Mouse (Mus musculus) intestine, postnatal 0 days (tissue): Measurements from ENCODE around the gene Fto. TPM values are rescaled to one million over a fixed set of nuclear protein-coding genes. Genes with fewer than 3 reads are reported as not detected.
A peak's percentile ranks its signal among the peaks of the same experiment; 100 is the strongest.

Source experiments
- ATAC-seq: fragments of 200-750 bp; cut with Nextera tagmentation; 2 replicates; pipeline ENCODE4 v1.8.0; 2017; ENCODE audit warnings: mild to moderate bottlenecking, moderate TSS enrichment, moderate library complexity
- H3K27ac ChIP-seq: fragments of 300-500 bp; sonication (generic); 2 replicates; pipeline ENCODE4 v1.5.1; 2014; ENCODE audit warnings: mild to moderate bottlenecking, low read depth, low read length, moderate library complexity
- H3K27me3 ChIP-seq: fragments of 300-500 bp; sonication (generic); replicated peaks from 2 replicates; pipeline ENCODE4 v1.6.1; 2014; ENCODE audit warnings: low read length, mixed read lengths; ENCODE audit not compliant: control insufficient read depth, insufficient read depth
- H3K36me3 ChIP-seq: fragments of 300-500 bp; sonication (generic); 2 replicates; pipeline ENCODE4 v1.6.1; 2014; ENCODE audit warnings: mild to moderate bottlenecking, moderate library complexity; ENCODE audit not compliant: control insufficient read depth, insufficient read depth
- H3K4me1 ChIP-seq: fragments of 300-500 bp; sonication (generic); replicated peaks from 2 replicates; pipeline ENCODE4 v1.6.1; 2014; ENCODE audit warnings: antibody characterized with exemption, low read length, mixed read lengths; ENCODE audit not compliant: control insufficient read depth, insufficient read depth
- H3K4me2 ChIP-seq: fragments of 300-500 bp; sonication (generic); replicated peaks from 2 replicates; pipeline ENCODE4 v1.6.1; 2014; ENCODE audit warnings: low read depth, mild to moderate bottlenecking, moderate library complexity
- H3K4me3 ChIP-seq: fragments of 300-500 bp; sonication (generic); 2 replicates; pipeline ENCODE4 v1.5.1; 2014; ENCODE audit warnings: low read depth, low read length
- H3K9ac ChIP-seq: fragments of 300-500 bp; sonication (generic); 2 replicates; pipeline ENCODE4 v1.6.1; 2014; ENCODE audit warnings: mild to moderate bottlenecking, low read depth, low read length
- H3K9me3 ChIP-seq: fragments of 300-500 bp; sonication (generic); 2 replicates; pipeline ENCODE4 v1.6.1; 2016; ENCODE audit warnings: mixed run types; ENCODE audit not compliant: control insufficient read depth
- CTCF ChIP-seq: sonication (generic); IDR thresholded peaks from 2 replicates; pipeline ENCODE4 v1.5.1; 2016; ENCODE audit warnings: low read depth, mild to moderate bottlenecking, control low read depth, antibody characterized with exemption, moderate library complexity
- WGBS: fragments of 180-500 bp; shearing (Covaris S2); extraction: QIAGEN DNeasy Blood & Tissue Kit; methylation state at CpG from one replicate; pipeline ENCODE4 v1.1.7; 2014; 5-methylcytosine and 5-hydroxymethylcytosine counted together
- polyA plus RNA-seq: library from polyadenylated mRNA; unstranded; fragments of >200 nt; fragmentation: Nextera tagmentation; extraction: Ambion mirVana; gene quantifications from 2 replicates; pipeline ENCODE4 v1.2.1, GENCODE M21; 2015

The Fto gene
- polyA plus RNA-seq, 1 experiment from 2014 or later = 21.7 TPM

- no peak overlapping the region for H3K4me2 ChIP-seq
These were observed 5.8 kb downstream of the Fto start for GRCm38 (mm10) chr8:91318938-91319729.

GRCm38 (mm10) chr8:91323511-91323910 is 10.2 kb downstream of the Fto start:
- Histone ChIP-seq H3K4me3 (no peak overlapping the region), H3K36me3 (no peaks in the 10 kb centered on the region), H3K4me2 (no peak overlapping the region), H3K27ac (no peak overlapping the region), H3K9ac (no peak overlapping the region), H3K9me3 (no peaks in the 10 kb centered on the region), H3K27me3 (no peaks in the 10 kb centered on the region), H3K4me1 (no peaks in the 10 kb centered on the region)
- no peak for TF ChIP-seq CTCF
- no peak for ATAC-seq
- WGBS = 89% methylated on average over 7 of the region's 7 CpGs

More at GRCm38 (mm10) chr8:91318938-91319729, 5.8 kb downstream of the Fto start:
- 48% methylated on average over 7 of the region's 7 CpGs for WGBS
- H3K4me1 ChIP-seq = no peaks in the 10 kb centered on the region
- no peaks in the 10 kb centered on the region for H3K36me3 ChIP-seq
- no peaks in the 10 kb centered on the region for H3K27me3 ChIP-seq
- no peak for ATAC-seq
- no peak overlapping the region for H3K4me3 ChIP-seq
- H3K9me3 ChIP-seq = no peaks in the 10 kb centered on the region
- H3K27ac ChIP-seq = no peak overlapping the region
- no peak overlapping the region for H3K9ac ChIP-seq
- no peak for TF ChIP-seq CTCF

- H3K4me2 ChIP-seq = no peak overlapping the region
- no peak overlapping the region for H3K9ac ChIP-seq
- no peak overlapping the region for H3K4me3 ChIP-seq
- no peaks in the 10 kb centered on the region for H3K36me3 ChIP-seq
- ATAC-seq = no peak
- peak; percentile 54 for TF ChIP-seq CTCF
- no peaks in the 10 kb centered on the region for H3K27me3 ChIP-seq
- no peaks in the 10 kb centered on the region for H3K9me3 ChIP-seq
- no peak overlapping the region for H3K27ac ChIP-seq
- H3K4me1 ChIP-seq = no peaks in the 10 kb centered on the region
- WGBS = 71% methylated on average over 9 of the region's 9 CpGs
These were observed 10.9 kb downstream of the Fto start for GRCm38 (mm10) chr8:91324271-91324670.

GRCm38 (mm10) chr8:91324916-91325315 is 11.6 kb downstream of the Fto start:
- no peaks in the 10 kb centered on the region for H3K9me3 ChIP-seq
- no peaks in the 10 kb centered on the region for H3K4me1 ChIP-seq
- H3K4me2 ChIP-seq = no peak overlapping the region
- WGBS = 91% methylated on average over 4 of the region's 4 CpGs
- TF ChIP-seq CTCF = no peak
- H3K27ac ChIP-seq = no peak overlapping the region
- H3K36me3 ChIP-seq = no peaks in the 10 kb centered on the region
- no peak overlapping the region for H3K9ac ChIP-seq
- no peak overlapping the region for H3K4me3 ChIP-seq
- H3K27me3 ChIP-seq = no peaks in the 10 kb centered on the region
- ATAC-seq = no peak

- Histone ChIP-seq H3K27ac (no peak overlapping the region), H3K9ac (no peak overlapping the region), H3K9me3 (no peaks in the 10 kb centered on the region), H3K36me3 (no peaks in the 10 kb centered on the region), H3K4me3 (no peak overlapping the region), H3K4me1 (no peaks in the 10 kb centered on the region), H3K27me3 (no peaks in the 10 kb centered on the region), H3K4me2 (no peak overlapping the region)
- TF ChIP-seq CTCF = no peak
- no peak for ATAC-seq
- WGBS = 59% methylated on average over 3 of the region's 3 CpGs
These were observed 12.7 kb downstream of the Fto start for GRCm38 (mm10) chr8:91326018-91326417.

GRCm38 (mm10) chr8:91326946-91327345 is 13.6 kb downstream of the Fto start:
- Histone ChIP-seq H3K27me3 (no peaks in the 10 kb centered on the region), H3K27ac (no peak overlapping the region), H3K4me1 (no peaks in the 10 kb centered on the region), H3K4me2 (no peak overlapping the region), H3K4me3 (no peak overlapping the region), H3K9ac (no peak overlapping the region), H3K36me3 (no peaks in the 10 kb centered on the region), H3K9me3 (no peaks in the 10 kb centered on the region)
- WGBS = 91% methylated on average over 6 of the region's 6 CpGs
- no peak for TF ChIP-seq CTCF
- ATAC-seq = no peak
